Mouse (Mus musculus) G1E (cell line): ENCODE data around the gene Pygo1. TPM values are rescaled to one million over a fixed set of nuclear protein-coding genes. Genes with fewer than 3 reads are reported as not detected.

Experiments
- ATAC-seq: 2 replicates; pipeline ENCODE4 v1.8.0; 2016; ENCODE audit warnings: mild to moderate bottlenecking; ENCODE audit not compliant: insufficient number of reproducible peaks, poor library complexity, low FRiP score, severe bottlenecking; ENCODE audit errors: extremely low read depth
- DNase-seq: peaks from one replicate; pipeline ENCODE4 v3.0.0; 2012; ENCODE audit warnings: low spot score
- H3K27me3 ChIP-seq: 2 replicates; pipeline ENCODE4 v1.6.1; 2012; ENCODE audit warnings: mild to moderate bottlenecking, low read length, inconsistent platforms; ENCODE audit not compliant: insufficient read depth
- H3K36me3 ChIP-seq: replicated peaks from 2 replicates; pipeline ENCODE3; 2012; ENCODE audit warnings: mild to moderate bottlenecking, inconsistent platforms
- H3K4me1 ChIP-seq: 2 replicates; pipeline ENCODE4 v1.6.1; 2012; ENCODE audit warnings: low read depth, low read length, inconsistent platforms, mixed read lengths; ENCODE audit not compliant: insufficient read depth
- H3K4me3 ChIP-seq: 2 replicates; pipeline ENCODE4 v1.5.1; 2012; ENCODE audit warnings: low read depth, mild to moderate bottlenecking, inconsistent platforms, low read length, moderate library complexity, mixed read lengths
- H3K9me3 ChIP-seq: replicated peaks from 2 replicates; pipeline ENCODE4 v1.6.1; 2012; ENCODE audit warnings: inconsistent platforms
- CTCF ChIP-seq: IDR thresholded peaks from 2 replicates; pipeline ENCODE4 v1.5.1; 2012; ENCODE audit warnings: low read depth, low read length, inconsistent platforms, mixed read lengths
- GATA1 ChIP-seq: IDR thresholded peaks from 2 replicates; pipeline ENCODE4 v1.6.1; 2012; ENCODE audit warnings: borderline replicate concordance, low read length, inconsistent platforms, mixed read lengths
- GATA2 ChIP-seq: IDR thresholded peaks from 2 replicates; pipeline ENCODE4 v1.6.1; 2012; ENCODE audit warnings: low read depth, low read length, inconsistent platforms, borderline replicate concordance
- POLR2AphosphoS5 ChIP-seq: IDR thresholded peaks from 2 replicates; pipeline ENCODE4 v1.6.1; 2012; ENCODE audit warnings: low read depth, low read length, inconsistent platforms; ENCODE audit not compliant: insufficient replicate concordance
- TAL1 ChIP-seq: conservative IDR thresholded peaks from 2 replicates; pipeline ENCODE4 v1.6.1; 2012; ENCODE audit warnings: low read depth, low read length, inconsistent platforms, mixed read lengths
- polyA plus RNA-seq: library from polyadenylated mRNA; stranded (reverse); fragments of >175 nt; gene quantifications from 2 replicates; pipeline ENCODE4 v1.2.3, GENCODE M21; 2012
- total RNA-seq, 2 experiments: library from RNA; stranded (forward) in 1 of 2; stranded (reverse) in 1 of 2; fragments of 200-1000 nt in 1 of 2; fragments of >200 nt in 1 of 2; fragmentation: Nextera tagmentation in 1 of 2; gene quantifications; 2 replicates each; pipeline ENCODE4 v1.2.3; 2014 to 2017

Gene Pygo1
- total and polyA plus RNA-seq, 3 experiments = 0.16 TPM; not detected in 2

DNA sequence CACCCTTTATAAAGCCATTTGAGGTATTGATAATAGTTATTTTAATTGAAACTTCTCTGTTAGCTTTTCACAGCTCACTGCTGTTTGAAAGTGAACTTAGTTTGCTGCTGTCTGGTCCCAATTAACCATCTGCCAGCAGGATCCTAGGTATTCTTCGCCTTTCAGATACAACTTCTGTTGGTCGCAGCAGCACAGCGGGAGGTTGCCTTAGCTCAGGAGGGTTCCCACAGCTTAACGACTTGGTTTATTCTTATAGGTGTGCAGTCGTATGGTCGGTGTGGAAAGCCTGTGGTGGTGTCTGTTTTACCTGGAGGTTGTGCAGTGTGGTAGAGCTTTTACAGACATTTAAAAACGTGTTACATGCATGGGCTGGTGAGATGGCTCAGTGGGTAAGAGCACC is 71.4 kb downstream of the Pygo1 start:
- ATAC-seq (no peak), DNase-seq (no peak)
- TF ChIP-seq TAL1 (no peak), GATA1 (no peak), POLR2AphosphoS5 (no peak)
- H3K36me3 ChIP-seq = peaks cover 10% of the 10 kb centered on the region
- H3K9me3 ChIP-seq = no peaks in the 10 kb centered on the region
- no peaks in the 10 kb centered on the region for H3K4me1 ChIP-seq
- H3K4me3 ChIP-seq = no peak overlapping the region
- H3K27me3 ChIP-seq = no peaks in the 10 kb centered on the region

DNA sequence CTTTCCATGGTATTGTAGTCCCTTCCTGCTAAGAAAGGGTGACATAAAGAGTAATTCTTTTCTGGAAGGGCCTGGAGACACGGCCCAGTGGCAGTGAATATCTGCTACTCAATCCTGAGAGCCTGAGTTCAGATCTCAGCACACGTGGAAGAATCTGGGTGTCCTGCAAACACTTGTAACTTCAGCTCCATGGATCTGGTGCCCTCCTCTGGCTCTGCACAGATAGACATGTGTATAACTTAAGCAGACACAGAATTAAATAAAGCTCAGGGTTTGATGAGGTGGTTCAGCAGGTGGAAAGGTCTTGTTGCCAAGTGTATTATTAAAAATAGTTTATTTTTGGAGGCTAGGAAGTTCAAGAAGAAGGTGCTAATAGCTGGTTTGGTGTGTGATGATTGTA is 75.0 kb downstream of the Pygo1 start:
- Histone ChIP-seq H3K36me3 (peaks cover 26% of the 10 kb centered on the region), H3K9me3 (no peaks in the 10 kb centered on the region), H3K27me3 (no peaks in the 10 kb centered on the region), H3K4me1 (no peaks in the 10 kb centered on the region), H3K4me3 (no peak overlapping the region)
- DNase-seq (no peak), ATAC-seq (no peak)
- TF ChIP-seq GATA2 (no peak), TAL1 (no peak), GATA1 (no peak), POLR2AphosphoS5 (no peak), CTCF (no peak)

DNA sequence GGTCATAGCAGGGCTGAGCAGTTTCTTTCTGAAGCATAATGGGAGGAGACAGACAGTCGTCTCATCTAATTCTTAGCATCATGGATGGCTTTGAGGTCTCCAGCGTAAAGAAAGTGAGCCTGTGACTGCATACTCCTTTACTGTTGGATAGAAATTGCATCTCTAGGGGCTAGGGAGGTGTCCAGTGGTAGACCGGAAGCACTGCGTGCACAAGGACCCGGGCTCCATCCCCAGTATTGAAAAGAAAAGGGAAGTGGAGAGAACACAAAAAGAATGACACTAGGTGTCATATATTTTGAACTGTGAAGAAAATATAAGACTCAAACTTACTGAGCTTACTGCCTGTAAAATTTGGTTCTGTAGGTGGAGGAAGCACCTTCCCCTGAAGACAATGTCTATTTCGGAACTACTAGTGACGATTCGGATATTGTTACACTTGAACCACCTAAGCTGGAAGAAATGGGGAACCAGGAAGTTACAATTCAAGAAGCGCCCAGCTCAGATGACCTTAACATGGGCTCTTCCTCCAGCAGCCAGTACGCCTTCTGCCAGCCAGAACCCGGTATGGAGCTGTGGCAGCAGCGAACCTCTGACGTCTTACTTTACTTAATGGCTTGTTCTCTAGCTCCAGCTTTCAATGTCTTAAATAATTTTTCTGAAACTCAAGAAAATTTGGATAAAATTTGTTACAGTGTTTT is 76.0 kb downstream of the Pygo1 start:
- H3K4me1 ChIP-seq = no peaks in the 10 kb centered on the region
- no peak for DNase-seq
- TF ChIP-seq CTCF (no peak), TAL1 (no peak), POLR2AphosphoS5 (no peak), GATA2 (no peak), GATA1 (no peak)
- H3K36me3 ChIP-seq = peaks cover 33% of the 10 kb centered on the region
- no peaks in the 10 kb centered on the region for H3K9me3 ChIP-seq
- H3K27me3 ChIP-seq = no peaks in the 10 kb centered on the region
- H3K4me3 ChIP-seq = no peak overlapping the region
- no peak for ATAC-seq

Other genes starting within 250 kb of the Pygo1 start
- not detected in 2 replicates for gene Prtg, start 118.8 kb upstream of the Pygo1 start, total RNA-seq (2014; fragmentation: Nextera tagmentation)
- 0.22 and 0.23 TPM in 2 replicates for gene Prtg, start 118.8 kb upstream of the Pygo1 start, total RNA-seq (2017)
- gene Prtg, start 118.8 kb upstream of the Pygo1 start, polyA plus RNA-seq = not detected in 2 replicates
- 1.9 and 2.1 TPM in 2 replicates for gene Dyx1c1, start 33.1 kb downstream of the Pygo1 start, total RNA-seq (2014; fragmentation: Nextera tagmentation)
- 0.17 and 0.22 TPM in 2 replicates for gene Dyx1c1, start 33.1 kb downstream of the Pygo1 start, total RNA-seq (2017)
- gene Dyx1c1, start 33.1 kb downstream of the Pygo1 start, polyA plus RNA-seq = 0.03 TPM in 1 of 2 replicates, not detected in the other
- not detected in 2 replicates for gene Gm44503, start 33.2 kb downstream of the Pygo1 start, total RNA-seq (2014; fragmentation: Nextera tagmentation)
- gene Gm44503, start 33.2 kb downstream of the Pygo1 start, total RNA-seq (2017) = 0.23 TPM in 1 of 2 replicates, not detected in the other
- gene Gm44503, start 33.2 kb downstream of the Pygo1 start, polyA plus RNA-seq = 0.04 TPM in 1 of 2 replicates, not detected in the other
- gene Ccpg1os, start 59.7 kb downstream of the Pygo1 start, total RNA-seq (2014; fragmentation: Nextera tagmentation) = 26.4 and 30.3 TPM in 2 replicates
- 17.7 and 17.9 TPM in 2 replicates for gene Ccpg1os, start 59.7 kb downstream of the Pygo1 start, total RNA-seq (2017)
- gene Ccpg1os, start 59.7 kb downstream of the Pygo1 start, polyA plus RNA-seq = 0.51 and 1.2 TPM in 2 replicates
- gene Ccpg1, start 59.8 kb downstream of the Pygo1 start, total RNA-seq (2014; fragmentation: Nextera tagmentation) = 12.2 and 13.2 TPM in 2 replicates
- gene Ccpg1, start 59.8 kb downstream of the Pygo1 start, total RNA-seq (2017) = 12.8 and 13.1 TPM in 2 replicates
- 1.4 and 2.0 TPM in 2 replicates for gene Ccpg1, start 59.8 kb downstream of the Pygo1 start, polyA plus RNA-seq
- gene Pigb, start 114.7 kb downstream of the Pygo1 start, total RNA-seq (2014; fragmentation: Nextera tagmentation) = 42.6 and 49.1 TPM in 2 replicates
- gene Pigb, start 114.7 kb downstream of the Pygo1 start, total RNA-seq (2017) = 5.8 and 6.6 TPM in 2 replicates
- gene Pigb, start 114.7 kb downstream of the Pygo1 start, polyA plus RNA-seq = 1.4 and 2.0 TPM in 2 replicates
- gene Rab27a, start 119.2 kb downstream of the Pygo1 start, total RNA-seq (2014; fragmentation: Nextera tagmentation) = 5.4 and 5.9 TPM in 2 replicates
- gene Rab27a, start 119.2 kb downstream of the Pygo1 start, total RNA-seq (2017) = 50.4 and 50.7 TPM in 2 replicates
- gene Rab27a, start 119.2 kb downstream of the Pygo1 start, polyA plus RNA-seq = 6.7 and 8.2 TPM in 2 replicates
- gene Khdc3, start 176.2 kb downstream of the Pygo1 start, total RNA-seq (2014; fragmentation: Nextera tagmentation) = not detected in 2 replicates
- gene Khdc3, start 176.2 kb downstream of the Pygo1 start, total RNA-seq (2017) = 0.98 and 1.3 TPM in 2 replicates
- 0.05 TPM in 1 of 2 replicates, not detected in the other for gene Khdc3, start 176.2 kb downstream of the Pygo1 start, polyA plus RNA-seq
- gene Gm20509, start 176.8 kb downstream of the Pygo1 start, total RNA-seq (2014; fragmentation: Nextera tagmentation) = not detected in 2 replicates
- gene Gm20509, start 176.8 kb downstream of the Pygo1 start, total RNA-seq (2017) = not detected in 2 replicates
- gene Gm20509, start 176.8 kb downstream of the Pygo1 start, polyA plus RNA-seq = not detected in 2 replicates
- gene Rsl24d1, start 187.8 kb downstream of the Pygo1 start, total RNA-seq (2014; fragmentation: Nextera tagmentation) = 105 and 123 TPM in 2 replicates
- 187 and 256 TPM in 2 replicates for gene Rsl24d1, start 187.8 kb downstream of the Pygo1 start, total RNA-seq (2017)
- 10.0 and 35.4 TPM in 2 replicates for gene Rsl24d1, start 187.8 kb downstream of the Pygo1 start, polyA plus RNA-seq